9 mouse cellular contexts compared by ENCODE assay signal in the genomic region with DNA sequence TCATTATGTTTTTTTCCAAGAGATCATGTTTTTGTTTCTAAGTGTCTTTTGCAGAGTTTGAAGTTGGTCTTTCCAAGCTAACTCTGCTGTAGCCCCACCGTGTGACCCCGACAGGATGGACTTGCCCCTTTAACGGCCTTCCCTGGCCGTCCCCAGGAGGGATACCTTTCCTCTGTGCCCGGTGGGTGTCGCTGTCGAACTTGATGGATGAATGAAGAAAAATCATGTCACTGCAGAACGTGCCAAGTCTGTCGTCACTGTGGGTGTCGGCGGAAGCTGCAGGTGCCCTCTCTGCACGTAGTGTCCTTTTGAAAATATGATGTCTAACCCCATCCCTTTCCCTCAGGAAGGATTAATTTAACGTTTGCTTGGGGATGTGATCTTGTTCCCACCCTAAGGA.
A peak's percentile ranks its signal among the peaks of the same experiment; 100 is the strongest.
DNase-seq lines count a peak whose midpoint lies in the region; ATAC-seq lines count a peak whose summit lies in the region.
"Had no signal": no experiment of that assay in that cellular context is flagged by ENCODE, and none has a peak within 500 bp of the region (broad histone marks: within the 10 kb centered on the region; RNA-seq: fewer than 3 reads in every experiment).

No protein-coding gene starts in this region.

- DNase-seq in ovary, postnatal 36 days (ENCODE audit: low spot score) = peak; percentile 58
- no peak for DNase-seq in ovary, adult 18-20 months (ENCODE audit: low spot score)
- DNase-seq in adrenal gland, adult 18-20 months (ENCODE audit: low spot score in 2 of 2) = peak; percentile 52 to 62
- DNase-seq in embryonic facial prominence, embryonic 14.5 days (ENCODE audit: low spot score) = peak; percentile 69
- peak; percentile 79 for DNase-seq in kidney, postnatal 14 days
- peak; percentile 72 for DNase-seq in lung, postnatal 14 days
- peak; percentile 83 for DNase-seq in testis, postnatal 10 days (ENCODE audit: low spot score)
- DNase-seq: liver, embryonic 13.5 days had no signal

- no peaks in the 10 kb centered on the region for H3K9me3 ChIP-seq in embryonic facial prominence, embryonic 14.5 days (ENCODE audit: control insufficient read depth, low read length)
- H3K9me3 ChIP-seq: embryonic facial prominence, embryonic 13.5 days; liver, embryonic 13.5 days had no signal

- no peak overlapping the region for H3K27ac ChIP-seq in embryonic facial prominence, embryonic 14.5 days (replicated peaks; ENCODE audit: low read depth, low read length)
- H3K27ac ChIP-seq: embryonic facial prominence, embryonic 13.5 days; liver, embryonic 13.5 days had no signal

- H3K4me1 ChIP-seq in embryonic facial prominence, embryonic 14.5 days (ENCODE audit: control insufficient read depth, insufficient read depth, low read length) = no peaks in the 10 kb centered on the region; the same call in 1 of the 2 replicates
- H3K4me1 ChIP-seq: embryonic facial prominence, embryonic 13.5 days had no signal

- no peak for ATAC-seq in embryonic facial prominence, embryonic 14.5 days (ENCODE audit: low read depth)

- no peak overlapping the region for H3K4me3 ChIP-seq in embryonic facial prominence, embryonic 14.5 days (ENCODE audit: low read depth, low read length)
- H3K4me3 ChIP-seq: embryonic facial prominence, embryonic 13.5 days; liver, embryonic 13.5 days had no signal

- no peak overlapping the region for H3K4me2 ChIP-seq in embryonic facial prominence, embryonic 14.5 days (ENCODE audit: low read depth, low read length)
- H3K4me2 ChIP-seq: embryonic facial prominence, embryonic 13.5 days; liver, embryonic 13.5 days had no signal

- no peaks in the 10 kb centered on the region for H3K27me3 ChIP-seq in embryonic facial prominence, embryonic 14.5 days (replicated peaks; ENCODE audit: control insufficient read depth, insufficient read depth, low read length)
- H3K27me3 ChIP-seq: embryonic facial prominence, embryonic 13.5 days; liver, embryonic 13.5 days had no signal

- peaks cover 13% of the 10 kb centered on the region for H3K36me3 ChIP-seq in embryonic facial prominence, embryonic 14.5 days (ENCODE audit: control insufficient read depth, insufficient read depth, low read length)

- no peak overlapping the region for H3K9ac ChIP-seq in embryonic facial prominence, embryonic 14.5 days (ENCODE audit: low read depth, low read length)
- H3K9ac ChIP-seq: embryonic facial prominence, embryonic 13.5 days; liver, embryonic 13.5 days had no signal

- WGBS in embryonic facial prominence, embryonic 14.5 days = 53% methylated on average over 13 of the region's 13 CpGs
